Mouse (Mus musculus) cerebellum, adult 18-20 months (tissue): ENCODE measurements around the gene Zfp607a.
A peak's percentile ranks its signal among the peaks of the same experiment; 100 is the strongest.
"Not testable (repeated sequence)": the region's sequence is repeated elsewhere in the genome, so short reads cannot be mapped to it uniquely, and the experiment has no call there.

Source experiments
- DNase-seq, 2 experiments: peaks; one replicate each; pipeline ENCODE4 v3.0.0; 2021

Zfp607a gene

GRCm38 (mm10) chr7:27857227-27857626 lies at the start of gene Zfp607a:
Gene Zfp607a, plus strand, starts transcription at chr7:27857527.
- DNase-seq: no peak

GRCm38 (mm10) chr7:27818526-27819110 lies 38.7 kb upstream of the Zfp607a start:
- DNase-seq: no peak

- DNase-seq: no peak
These were observed 34.7 kb upstream of the Zfp607a start for GRCm38 (mm10) chr7:27822611-27823010.

- DNase-seq: no peak
These were observed 23.2 kb upstream of the Zfp607a start for GRCm38 (mm10) chr7:27834131-27834530.

- DNase-seq: peak in 1 of 2 experiments; percentile 18
These were observed 19.4 kb upstream of the Zfp607a start for GRCm38 (mm10) chr7:27837896-27838295.

- DNase-seq: peak; percentile 85 to 89
These were observed 18.7 kb upstream of the Zfp607a start, which contains the start of gene Zfp59 for GRCm38 (mm10) chr7:27838323-27839249. Gene Zfp59, plus strand, starts transcription at chr7:27838607.

- DNase-seq: no peak
These were observed 17.7 kb upstream of the Zfp607a start for GRCm38 (mm10) chr7:27839596-27839995.

GRCm38 (mm10) chr7:27840104-27840503 lies 17.2 kb upstream of the Zfp607a start:
- DNase-seq: no peak

GRCm38 (mm10) chr7:27859301-27860251 lies 2.2 kb downstream of the Zfp607a start:
- DNase-seq: no peak

- DNase-seq: peak; percentile 19 to 22
These were observed 3.3 kb downstream of the Zfp607a start for GRCm38 (mm10) chr7:27860396-27861235.

GRCm38 (mm10) chr7:27862578-27862977 lies 5.3 kb downstream of the Zfp607a start:
- DNase-seq: not testable (repeated sequence)

- DNase-seq: no peak
These were observed 24.4 kb downstream of the Zfp607a start for GRCm38 (mm10) chr7:27881721-27882120.

GRCm38 (mm10) chr7:27900601-27901000 lies 43.3 kb downstream of the Zfp607a start:
- DNase-seq: no peak

GRCm38 (mm10) chr7:27905061-27905848 lies 47.9 kb downstream of the Zfp607a start:
- DNase-seq: no peak

GRCm38 (mm10) chr7:27910952-27911351 lies 53.6 kb downstream of the Zfp607a start:
- not testable (repeated sequence) for DNase-seq

- not testable (repeated sequence) for DNase-seq
These were observed 69.7 kb downstream of the Zfp607a start for GRCm38 (mm10) chr7:27927041-27927440.

- DNase-seq: peak; percentile 65 to 67
These were observed 71.7 kb downstream of the Zfp607a start, which contains the start of gene Zfp974 for GRCm38 (mm10) chr7:27928818-27929695. Gene Zfp974, minus strand, starts transcription at chr7:27929460.
